Mouse (Mus musculus) heart, embryonic 16.5 days (tissue): ENCODE data around the gene Cntd1. TPM values are rescaled to one million over a fixed set of nuclear protein-coding genes. Genes with fewer than 3 reads are reported as not detected.

Experiments used
- ATAC-seq: fragments of 200-750 bp; cut with Nextera tagmentation; replicated peaks from 2 replicates; pipeline ENCODE4 v1.8.0; 2017; ENCODE audit warnings: moderate number of reproducible peaks; ENCODE audit not compliant: insufficient read depth, low FRiP score; ENCODE audit errors: extremely low read depth
- H3K27ac ChIP-seq: fragments of 300-500 bp; sonication (generic); 2 replicates; pipeline ENCODE4 v1.5.1; 2014; ENCODE audit warnings: mild to moderate bottlenecking, low read length, control low read depth, moderate library complexity
- H3K27me3 ChIP-seq: fragments of 300-500 bp; sonication (generic); 2 replicates; pipeline ENCODE4 v1.6.1; 2014; ENCODE audit warnings: low read length, mixed read lengths; ENCODE audit not compliant: control insufficient read depth, insufficient read depth
- H3K36me3 ChIP-seq: fragments of 300-500 bp; sonication (generic); 2 replicates; pipeline ENCODE4 v1.6.1; 2014; ENCODE audit not compliant: control insufficient read depth, insufficient read depth
- H3K4me1 ChIP-seq: fragments of 300-500 bp; sonication (generic); 2 replicates; pipeline ENCODE4 v1.6.1; 2014; ENCODE audit warnings: low read length, mixed read lengths; ENCODE audit not compliant: control insufficient read depth, insufficient read depth
- H3K4me2 ChIP-seq: fragments of 300-500 bp; sonication (generic); 2 replicates; pipeline ENCODE4 v1.6.1; 2014; ENCODE audit warnings: low read depth, mild to moderate bottlenecking, control low read depth, low read length
- H3K4me3 ChIP-seq: fragments of 300-500 bp; sonication (generic); 2 replicates; pipeline ENCODE4 v1.5.1; 2014; ENCODE audit warnings: mild to moderate bottlenecking, control low read depth, low read length
- H3K9ac ChIP-seq: fragments of 300-500 bp; sonication (generic); 2 replicates; pipeline ENCODE4 v1.6.1; 2014; ENCODE audit warnings: low read length, control low read depth
- H3K9me3 ChIP-seq: fragments of 300-500 bp; sonication (generic); replicated peaks from 2 replicates; pipeline ENCODE4 v1.6.1; 2016; ENCODE audit warnings: low read length; ENCODE audit not compliant: control insufficient read depth
- WGBS: fragments of 180-500 bp; shearing (Covaris S2); extraction: QIAGEN DNeasy Blood & Tissue Kit; methylation state at CpG from one replicate; pipeline ENCODE4 v1.1.7; 2014; 5-methylcytosine and 5-hydroxymethylcytosine counted together
- polyA plus RNA-seq: library from polyadenylated mRNA; unstranded; fragments of >200 nt; fragmentation: Nextera tagmentation; extraction: Ambion mirVana; gene quantifications from 2 replicates; pipeline ENCODE4 v1.2.1, GENCODE M21; 2015

Cntd1 gene
- polyA plus RNA-seq, 1 experiment from 2014 or later = 0.87 TPM

- ATAC-seq = no peak
- Histone ChIP-seq H3K4me1 (peaks cover 39% of the 10 kb centered on the region), H3K36me3 (no peaks in the 10 kb centered on the region), H3K9ac (no peak overlapping the region), H3K9me3 (no peaks in the 10 kb centered on the region), H3K4me2 (peak overlapping the region; percentile 99), H3K27ac (no peak overlapping the region), H3K4me3 (peak overlapping the region; percentile 71), H3K27me3 (peaks cover 25% of the 10 kb centered on the region)
- 2% methylated on average over 24 of the region's 24 CpGs for WGBS
Measured at GRCm38 (mm10) chr11:101262272-101262967, 16.4 kb upstream of the Cntd1 start.

DNA sequence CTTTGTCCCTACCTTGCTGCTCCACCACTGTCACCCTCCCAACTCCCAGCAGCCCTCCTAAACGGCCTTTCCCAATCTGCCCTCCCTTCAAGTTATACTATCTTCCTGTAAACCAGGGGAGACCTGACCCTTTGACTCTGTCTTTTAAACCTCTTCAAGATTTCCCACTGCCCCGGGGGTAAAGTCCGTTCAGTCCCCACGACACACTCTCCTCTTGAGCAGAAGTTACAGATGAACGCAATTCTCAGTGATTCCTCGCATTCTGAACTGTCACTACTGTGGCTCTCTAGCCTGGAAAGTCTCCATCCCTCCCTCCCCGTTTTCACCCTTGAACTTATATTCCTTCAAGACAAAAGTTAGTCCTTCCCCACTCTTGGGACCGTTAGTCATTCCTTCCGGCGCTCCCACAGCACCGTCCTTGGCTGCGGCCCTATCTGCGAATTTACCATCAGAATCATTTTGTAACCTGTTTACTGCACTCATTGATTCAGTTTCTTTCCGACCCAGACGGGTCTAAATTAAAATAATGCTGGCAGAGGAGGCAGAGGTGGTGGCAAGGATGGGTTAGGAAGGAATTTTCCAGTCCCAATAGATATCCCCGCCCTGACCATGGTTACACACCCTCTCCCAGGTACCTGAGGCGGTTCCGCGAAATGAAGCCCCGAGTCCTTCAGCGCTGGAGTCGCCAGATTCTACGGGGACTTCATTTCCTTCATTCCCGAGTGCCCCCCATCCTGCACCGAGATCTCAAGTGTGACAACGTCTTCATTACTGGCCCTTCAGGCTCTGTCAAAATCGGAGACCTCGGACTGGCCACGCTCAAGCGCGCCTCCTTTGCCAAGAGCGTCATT lies 15.4 kb upstream of the Cntd1 start:
- Histone ChIP-seq H3K9ac (no peak overlapping the region), H3K4me1 (peaks cover 39% of the 10 kb centered on the region), H3K27me3 (peaks cover 30% of the 10 kb centered on the region), H3K4me2 (no peak overlapping the region), H3K36me3 (no peaks in the 10 kb centered on the region), H3K9me3 (no peaks in the 10 kb centered on the region), H3K27ac (no peak overlapping the region), H3K4me3 (peak overlapping the region; percentile 7; the same call in 1 of the 2 replicates)
- no peak for ATAC-seq
- WGBS = 11% methylated on average over 32 of the region's 32 CpGs

GRCm38 (mm10) chr11:101263989-101264280 lies 14.9 kb upstream of the Cntd1 start:
- H3K27me3 ChIP-seq = peaks cover 32% of the 10 kb centered on the region
- H3K4me3 ChIP-seq = no peak overlapping the region; the same call in 1 of the 2 replicates
- no peaks in the 10 kb centered on the region for H3K36me3 ChIP-seq
- H3K9ac ChIP-seq = no peak overlapping the region
- H3K4me1 ChIP-seq = peaks cover 34% of the 10 kb centered on the region
- no peak overlapping the region for H3K4me2 ChIP-seq
- H3K9me3 ChIP-seq = no peaks in the 10 kb centered on the region
- no peak overlapping the region for H3K27ac ChIP-seq
- ATAC-seq = no peak
- 29% methylated on average over 3 of the region's 3 CpGs for WGBS

DNA sequence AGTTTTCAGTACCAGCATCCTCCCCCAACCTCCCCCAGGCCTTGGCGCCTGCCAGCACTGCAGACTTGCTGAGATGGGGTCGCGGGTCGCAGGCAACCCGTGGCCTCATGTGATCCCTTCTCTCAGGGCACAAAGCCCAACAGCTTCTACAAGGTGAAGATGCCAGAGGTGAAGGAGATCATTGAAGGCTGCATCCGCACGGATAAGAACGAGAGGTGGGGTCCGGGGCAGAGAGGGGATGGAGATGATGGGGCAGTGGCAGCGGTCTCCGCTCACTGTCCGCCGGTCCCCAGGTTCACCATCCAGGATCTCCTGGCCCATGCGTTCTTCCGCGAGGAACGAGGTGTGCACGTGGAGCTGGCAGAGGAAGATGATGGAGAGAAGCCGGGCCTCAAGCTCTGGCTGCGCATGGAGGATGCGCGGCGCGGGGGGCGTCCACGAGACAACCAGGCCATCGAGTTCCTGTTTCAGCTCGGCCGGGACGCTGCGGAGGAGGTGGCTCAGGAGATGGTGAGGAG lies 13.8 kb upstream of the Cntd1 start:
- Histone ChIP-seq H3K4me1 (peaks cover 23% of the 10 kb centered on the region), H3K4me3 (peak overlapping the region; percentile 21), H3K9me3 (no peaks in the 10 kb centered on the region), H3K4me2 (peak overlapping the region; percentile 51), H3K27me3 (peaks cover 35% of the 10 kb centered on the region), H3K36me3 (no peaks in the 10 kb centered on the region), H3K27ac (no peak overlapping the region), H3K9ac (0 out of 2 replicates have a peak overlapping the region, but pooled peaks have one; percentile 21)
- 8% methylated on average over 31 of the region's 31 CpGs for WGBS
- ATAC-seq = no peak

GRCm38 (mm10) chr11:101265906-101266305 lies 12.9 kb upstream of the Cntd1 start:
- no peaks in the 10 kb centered on the region for H3K9me3 ChIP-seq
- peaks cover 18% of the 10 kb centered on the region for H3K4me1 ChIP-seq
- no peak overlapping the region for H3K4me2 ChIP-seq
- ATAC-seq = no peak
- H3K27ac ChIP-seq = no peak overlapping the region
- WGBS = 42% methylated on average over 6 of the region's 6 CpGs
- no peak overlapping the region for H3K4me3 ChIP-seq
- no peaks in the 10 kb centered on the region for H3K36me3 ChIP-seq
- peaks cover 35% of the 10 kb centered on the region for H3K27me3 ChIP-seq
- no peak overlapping the region for H3K9ac ChIP-seq

GRCm38 (mm10) chr11:101269577-101270116 lies 9.2 kb upstream of the Cntd1 start:
- 14% methylated on average over 10 of the region's 10 CpGs for WGBS
- Histone ChIP-seq H3K9me3 (no peaks in the 10 kb centered on the region), H3K27ac (no peak overlapping the region), H3K27me3 (peaks cover 24% of the 10 kb centered on the region), H3K4me1 (peaks cover 5% of the 10 kb centered on the region), H3K4me2 (no peak overlapping the region), H3K9ac (no peak overlapping the region), H3K4me3 (no peak overlapping the region), H3K36me3 (no peaks in the 10 kb centered on the region)
- no peak for ATAC-seq

GRCm38 (mm10) chr11:101272446-101272845 lies 6.4 kb upstream of the Cntd1 start:
- Histone ChIP-seq H3K36me3 (no peaks in the 10 kb centered on the region), H3K4me3 (no peak overlapping the region), H3K27ac (no peak overlapping the region), H3K4me2 (no peak overlapping the region), H3K27me3 (peaks cover 10% of the 10 kb centered on the region), H3K4me1 (peaks cover 7% of the 10 kb centered on the region), H3K9ac (no peak overlapping the region), H3K9me3 (no peaks in the 10 kb centered on the region)
- 80% methylated on average over 3 of the region's 3 CpGs for WGBS
- no peak for ATAC-seq

- Histone ChIP-seq H3K4me3 (no peak overlapping the region), H3K4me1 (peaks cover 18% of the 10 kb centered on the region), H3K9ac (no peak overlapping the region), H3K27me3 (no peaks in the 10 kb centered on the region), H3K4me2 (no peak overlapping the region), H3K27ac (no peak overlapping the region), H3K9me3 (no peaks in the 10 kb centered on the region), H3K36me3 (no peaks in the 10 kb centered on the region)
- ATAC-seq = no peak
- WGBS = 71% methylated on average over 4 of the region's 4 CpGs
Measured at GRCm38 (mm10) chr11:101275309-101275708, 3.5 kb upstream of the Cntd1 start.
